In the genomic region with DNA sequence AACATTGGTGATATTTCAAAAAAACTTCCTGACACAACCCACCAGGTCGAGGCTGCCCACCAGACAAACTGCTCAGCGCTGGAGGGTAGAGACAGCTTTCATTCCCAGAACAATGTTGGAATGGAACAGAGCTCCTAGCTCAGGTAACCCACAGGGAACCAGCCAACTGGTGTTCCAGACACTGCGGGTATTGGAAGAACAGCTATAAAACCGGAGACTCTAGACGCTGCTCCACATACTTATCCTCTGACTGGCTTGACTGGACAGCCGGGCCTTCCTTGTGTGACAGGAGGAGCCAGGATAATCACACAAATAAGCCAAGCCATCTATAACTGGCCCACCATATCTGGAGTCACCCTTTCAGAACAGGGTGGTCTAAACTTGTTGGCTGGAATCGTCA, we compare ENCODE assay signal across 12 mouse cellular contexts.
DNase-seq lines count a peak whose midpoint lies in the region; ATAC-seq and TF ChIP-seq lines count a peak whose summit lies in the region.
"Had no signal": no experiment of that assay in that cellular context is flagged by ENCODE, and none has a peak within 500 bp of the region (broad histone marks: within the 10 kb centered on the region; RNA-seq: fewer than 3 reads in every experiment).

No protein-coding gene starts in this region.

- no peak for DNase-seq in heart, adult 2 months
- DNase-seq in midbrain, embryonic 10.5 days (ENCODE audit: low spot score), result no peak
- DNase-seq in midbrain, embryonic 14.5 days, result no peak
- DNase-seq in cerebellum, postnatal 25 days, result no peak
- DNase-seq in lung, adult 18-20 months, result no peak
- DNase-seq: cerebellum, adult 18-20 months; liver, embryonic 13.5 days had no signal

- peak overlapping the region; percentile 49; the same call in 1 of the 2 replicates for H3K27ac ChIP-seq in heart, embryonic 12.5 days (ENCODE audit: poor library complexity, severe bottlenecking)
- no peak overlapping the region for H3K27ac ChIP-seq in heart, adult 2 months
- H3K27ac ChIP-seq in midbrain, embryonic 10.5 days (replicated peaks), result peak overlapping the region; percentile 67
- no peak overlapping the region; the same call in 1 of the 2 replicates for H3K27ac ChIP-seq in midbrain, embryonic 16.5 days (ENCODE audit: low read length)
- 0 out of 2 replicates have a peak overlapping the region, but pooled peaks have one; percentile 35 for H3K27ac ChIP-seq in forebrain, embryonic 15.5 days (replicated peaks)
- H3K27ac ChIP-seq in midbrain, embryonic 14.5 days (replicated peaks; ENCODE audit: low read depth, low read length), result 0 out of 2 replicates have a peak overlapping the region, but pooled peaks have one; percentile 6
- H3K27ac ChIP-seq: liver, embryonic 13.5 days had no signal

- H3K4me2 ChIP-seq in heart, embryonic 12.5 days, result no peak overlapping the region
- H3K4me2 ChIP-seq in midbrain, embryonic 16.5 days (ENCODE audit: low read length), result no peak overlapping the region
- no peak overlapping the region for H3K4me2 ChIP-seq in forebrain, embryonic 15.5 days (replicated peaks)
- no peak overlapping the region for H3K4me2 ChIP-seq in midbrain, embryonic 14.5 days (ENCODE audit: low read length)
- H3K4me2 ChIP-seq: liver, embryonic 13.5 days had no signal

- H3K79me2 ChIP-seq in heart, adult 2 months (replicated peaks; ENCODE audit: control insufficient read depth, insufficient read depth, low read length), result no peaks in the 10 kb centered on the region

- H3K27me3 ChIP-seq in heart, embryonic 12.5 days (replicated peaks), result no peaks in the 10 kb centered on the region
- no peaks in the 10 kb centered on the region for H3K27me3 ChIP-seq in heart, adult 2 months (ENCODE audit: control insufficient read depth, insufficient read depth, low read length)
- H3K27me3 ChIP-seq in midbrain, embryonic 10.5 days (ENCODE audit: low read depth, poor library complexity, severe bottlenecking), result no peaks in the 10 kb centered on the region
- H3K27me3 ChIP-seq in midbrain, embryonic 16.5 days (ENCODE audit: control insufficient read depth, insufficient read depth, low read depth, low read length), result no peaks in the 10 kb centered on the region
- no peaks in the 10 kb centered on the region for H3K27me3 ChIP-seq in forebrain, embryonic 15.5 days
- H3K27me3 ChIP-seq in midbrain, embryonic 14.5 days (ENCODE audit: control insufficient read depth, insufficient read depth, low read length), result no peaks in the 10 kb centered on the region
- H3K27me3 ChIP-seq: liver, embryonic 13.5 days had no signal

- no peak for ATAC-seq in heart, embryonic 12.5 days (ENCODE audit: insufficient number of reproducible peaks, low FRiP score)
- no peak for ATAC-seq in midbrain, embryonic 16.5 days
- no peak for ATAC-seq in forebrain, embryonic 15.5 days (replicated peaks)
- ATAC-seq in midbrain, embryonic 14.5 days (ENCODE audit: low FRiP score, low TSS enrichment), result no peak
- ATAC-seq: CD4-positive, CD25-positive, alpha-beta regulatory T cell, adult 4 months; intestine, embryonic 16.5 days had no signal

- no peak for TF ChIP-seq EP300 in heart, adult 2 months (IDR thresholded peaks at IDR 0.05; ENCODE audit: insufficient read depth, low read depth, low read length)

- H3K9me3 ChIP-seq in heart, embryonic 12.5 days (replicated peaks), result no peaks in the 10 kb centered on the region
- H3K9me3 ChIP-seq in midbrain, embryonic 10.5 days (replicated peaks), result no peaks in the 10 kb centered on the region
- no peaks in the 10 kb centered on the region for H3K9me3 ChIP-seq in midbrain, embryonic 16.5 days (replicated peaks; ENCODE audit: control insufficient read depth, low read length, poor library complexity, severe bottlenecking)
- no peaks in the 10 kb centered on the region for H3K9me3 ChIP-seq in forebrain, embryonic 15.5 days
- no peaks in the 10 kb centered on the region for H3K9me3 ChIP-seq in midbrain, embryonic 14.5 days (ENCODE audit: control insufficient read depth, low read length)
- H3K9me3 ChIP-seq: liver, embryonic 13.5 days had no signal

- no peak for TF ChIP-seq POLR2A in heart, adult 2 months (IDR thresholded peaks at IDR 0.05; ENCODE audit: insufficient read depth, low read depth, low read length)

- no peak overlapping the region for H3K4me3 ChIP-seq in heart, embryonic 12.5 days
- H3K4me3 ChIP-seq in heart, adult 2 months, result no peak overlapping the region
- no peak overlapping the region for H3K4me3 ChIP-seq in midbrain, embryonic 10.5 days
- no peak overlapping the region for H3K4me3 ChIP-seq in midbrain, embryonic 16.5 days (ENCODE audit: low read depth, low read length)
- no peak overlapping the region for H3K4me3 ChIP-seq in forebrain, embryonic 15.5 days
- no peak overlapping the region for H3K4me3 ChIP-seq in midbrain, embryonic 14.5 days (replicated peaks; ENCODE audit: low read depth, low read length)
- H3K4me3 ChIP-seq: liver, embryonic 13.5 days had no signal

- WGBS in heart, embryonic 12.5 days, result 61% methylated on average over 7 of the region's 7 CpGs
- WGBS in heart, adult 2 months, result 75% methylated on average over 7 of the region's 7 CpGs
- 85% methylated on average over 7 of the region's 7 CpGs for WGBS in midbrain, embryonic 10.5 days
- WGBS in midbrain, embryonic 16.5 days, result 73% methylated on average over 7 of the region's 7 CpGs
- WGBS in forebrain, embryonic 15.5 days, result 63% methylated on average over 7 of the region's 7 CpGs
- 72% methylated on average over 7 of the region's 7 CpGs for WGBS in midbrain, embryonic 14.5 days

- peak overlapping the region; percentile 9; the same call in 1 of the 2 replicates for H3K9ac ChIP-seq in heart, embryonic 12.5 days
- no peak overlapping the region for H3K9ac ChIP-seq in heart, adult 2 months (ENCODE audit: low read depth, low read length)
- H3K9ac ChIP-seq in midbrain, embryonic 16.5 days (ENCODE audit: low read depth, low read length), result no peak overlapping the region
- no peak overlapping the region for H3K9ac ChIP-seq in forebrain, embryonic 15.5 days (replicated peaks)
- H3K9ac ChIP-seq in midbrain, embryonic 14.5 days (replicated peaks; ENCODE audit: low read length), result no peak overlapping the region
- H3K9ac ChIP-seq: liver, embryonic 13.5 days had no signal

- H3K4me1 ChIP-seq in heart, embryonic 12.5 days (replicated peaks), result peaks cover 79% of the 10 kb centered on the region
- H3K4me1 ChIP-seq in heart, adult 2 months (ENCODE audit: control insufficient read depth, insufficient read depth, low read length), result peaks cover 24% of the 10 kb centered on the region
- peaks cover 79% of the 10 kb centered on the region for H3K4me1 ChIP-seq in midbrain, embryonic 10.5 days
- H3K4me1 ChIP-seq in midbrain, embryonic 16.5 days (ENCODE audit: control insufficient read depth, insufficient read depth, low read length), result peaks cover 56% of the 10 kb centered on the region
- H3K4me1 ChIP-seq in forebrain, embryonic 15.5 days, result peaks cover 74% of the 10 kb centered on the region
- peaks cover 69% of the 10 kb centered on the region for H3K4me1 ChIP-seq in midbrain, embryonic 14.5 days (ENCODE audit: control insufficient read depth, insufficient read depth, low read length)

- intact Hi-C loops in heart, adult 2 months (cut with DNase I), result no loop called here

- H3K36me3 ChIP-seq in heart, embryonic 12.5 days, result no peaks in the 10 kb centered on the region
- peaks cover 3% of the 10 kb centered on the region for H3K36me3 ChIP-seq in heart, adult 2 months (ENCODE audit: control insufficient read depth, insufficient read depth, low read length)
- H3K36me3 ChIP-seq in midbrain, embryonic 10.5 days, result peaks cover 1% of the 10 kb centered on the region; the same call in 1 of the 2 replicates
- no peaks in the 10 kb centered on the region for H3K36me3 ChIP-seq in midbrain, embryonic 16.5 days (ENCODE audit: control insufficient read depth, insufficient read depth, low read length)
- H3K36me3 ChIP-seq in forebrain, embryonic 15.5 days, result no peaks in the 10 kb centered on the region
- no peaks in the 10 kb centered on the region for H3K36me3 ChIP-seq in midbrain, embryonic 14.5 days (ENCODE audit: control insufficient read depth, insufficient read depth, low read length)
- H3K36me3 ChIP-seq: liver, embryonic 13.5 days had no signal

- no peak for TF ChIP-seq CTCF in heart, adult 2 months (IDR thresholded peaks at IDR 0.05)

Comparison
In these comparisons a context has a peak if more than half of its experiments do, and no peak if none do; other contexts are left out.
1. H3K27ac ChIP-seq: peak in heart, embryonic 12.5 days (single experiment), midbrain, embryonic 10.5 days (single experiment), forebrain, embryonic 15.5 days (single experiment) and midbrain, embryonic 14.5 days (single experiment); none in heart, adult 2 months (single experiment) and midbrain, embryonic 16.5 days (single experiment).